Mouse (Mus musculus) cerebellum, postnatal 4 days (tissue): ENCODE measurements around the gene Peak1.

Source experiments
- DNase-seq, 2 experiments: peaks; one replicate each; pipeline ENCODE4 v3.0.0; 2022; ENCODE audit warnings: low spot score in 2 of 2, mixed read lengths in 1 of 2

Peak1 gene

GRCm38 (mm10) chr9:56255676-56256432 lies 162.0 kb downstream of the Peak1 start:
- DNase-seq, result no peak

DNA sequence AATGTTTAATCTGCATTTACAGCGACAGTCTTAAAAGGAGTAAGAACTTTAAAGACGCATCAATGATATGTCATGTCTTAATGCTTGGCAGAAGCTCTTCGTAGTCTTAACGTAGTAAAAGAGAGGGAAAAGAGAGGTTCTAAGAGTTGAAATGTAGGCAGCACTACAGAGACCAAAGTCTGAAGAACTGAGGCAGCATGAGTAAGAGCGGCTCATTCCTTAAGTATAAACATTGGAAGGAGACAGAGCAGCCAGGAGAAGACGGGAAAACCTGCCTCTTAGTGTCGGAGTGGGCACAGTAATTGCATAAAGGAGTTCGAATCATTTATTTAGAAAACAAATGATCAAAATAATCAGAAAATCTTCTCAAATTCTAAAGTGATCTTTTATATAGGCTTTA lies 173.5 kb downstream of the Peak1 start:
- no peak for DNase-seq

DNA sequence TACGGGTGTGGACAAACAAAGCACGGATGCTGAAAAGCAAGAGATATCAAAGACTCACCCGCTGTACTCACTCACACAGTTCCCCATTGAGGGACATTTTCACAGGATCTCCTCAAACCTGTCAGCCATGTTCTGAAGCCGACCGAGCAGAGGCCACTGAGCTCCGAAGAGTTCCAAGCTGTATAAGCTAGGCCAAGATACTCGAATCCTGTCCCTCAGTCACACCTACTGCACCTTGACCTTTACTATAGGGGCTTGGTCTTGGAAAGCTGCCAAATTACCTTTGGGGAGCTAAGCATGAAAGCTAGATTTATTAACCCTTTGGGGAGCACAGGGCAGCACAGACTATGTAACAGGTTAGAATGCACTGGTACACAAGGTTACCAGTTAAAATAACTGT lies 174.0 kb downstream of the Peak1 start:
- no peak for DNase-seq

GRCm38 (mm10) chr9:56242686-56243085 lies 175.2 kb downstream of the Peak1 start:
- no peak for DNase-seq

DNA sequence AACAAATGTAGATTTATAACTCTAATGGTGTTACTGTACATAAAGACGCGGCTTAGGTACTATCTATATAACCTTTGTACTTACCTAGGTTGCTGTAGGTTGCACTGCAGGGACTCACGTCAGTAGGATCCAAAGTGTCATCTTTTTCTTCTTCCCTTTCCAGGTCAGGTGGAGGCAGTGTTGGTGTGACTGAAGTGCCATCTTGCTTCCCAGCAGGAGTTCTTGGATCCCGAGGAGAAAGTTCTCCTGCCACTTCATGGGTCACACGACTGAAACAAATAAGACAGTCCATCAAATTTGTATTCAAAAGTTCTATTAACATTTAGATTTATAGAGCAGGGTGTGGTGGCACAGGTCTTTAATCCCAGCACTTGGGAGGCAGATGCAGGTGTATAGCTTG lies 176.8 kb downstream of the Peak1 start:
- DNase-seq, result no peak

DNA sequence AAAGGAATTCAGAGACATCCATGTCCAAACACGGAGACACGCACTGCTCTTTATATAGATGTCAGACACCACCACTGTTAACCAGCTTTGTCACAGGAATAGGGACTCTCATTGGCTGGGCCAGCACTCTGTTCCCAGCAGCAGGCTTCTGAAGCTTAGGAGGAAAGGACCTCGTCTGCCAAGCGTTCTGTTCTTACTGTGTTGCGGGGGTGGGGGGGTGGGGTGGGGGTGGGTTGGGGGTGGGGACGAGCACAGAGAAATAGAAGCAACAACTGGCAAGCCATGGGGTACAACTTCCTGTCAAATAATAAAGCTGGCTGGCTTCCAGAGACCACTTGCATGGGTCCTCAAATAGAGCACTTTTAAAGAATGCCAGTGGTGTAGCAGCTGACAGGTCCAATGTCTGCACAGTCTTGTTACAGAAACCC lies 182.0 kb downstream of the Peak1 start:
- no peak for DNase-seq

- no peak for DNase-seq
Measured at GRCm38 (mm10) chr9:56235281-56235680, 182.6 kb downstream of the Peak1 start.

DNA sequence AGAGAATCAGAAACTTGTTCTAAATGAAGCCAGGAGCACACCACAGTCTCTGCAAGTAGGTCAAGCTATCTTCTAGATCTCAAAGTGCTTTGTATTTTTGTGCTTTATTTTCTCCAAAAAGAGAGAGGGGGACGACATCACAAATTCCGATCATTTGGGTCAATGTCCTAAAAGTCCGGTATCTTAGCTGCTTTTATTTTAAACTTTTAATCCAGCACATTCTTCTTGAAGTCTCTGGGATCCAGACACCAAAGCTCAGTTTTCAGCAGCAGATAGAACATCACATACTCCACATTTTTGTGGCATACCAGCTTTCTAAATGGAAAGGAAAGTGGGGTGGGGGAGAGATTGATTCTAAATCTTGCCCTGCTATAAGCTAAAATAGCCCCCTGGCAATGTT lies 183.3 kb downstream of the Peak1 start:
- DNase-seq, result no peak

DNA sequence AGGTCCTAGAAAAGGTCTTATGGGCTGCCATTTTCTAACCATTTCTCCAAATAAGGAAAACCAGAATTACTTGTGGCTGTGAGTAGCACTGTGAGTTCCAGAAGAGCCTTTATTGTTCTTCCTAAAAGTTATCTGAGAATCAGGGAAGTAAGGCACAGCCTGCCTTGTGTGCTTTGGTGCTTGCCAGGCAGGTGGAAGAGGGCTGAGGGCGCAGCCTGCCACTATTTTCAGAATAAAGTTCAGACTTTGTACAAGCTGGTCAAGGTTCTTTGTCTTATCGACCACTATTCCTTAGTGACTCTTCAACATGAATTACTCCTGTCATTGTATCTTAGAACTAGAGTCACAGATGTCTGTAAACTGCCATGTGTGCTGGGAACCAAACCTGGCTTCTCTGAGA lies 184.6 kb downstream of the Peak1 start:
- no peak for DNase-seq

DNA sequence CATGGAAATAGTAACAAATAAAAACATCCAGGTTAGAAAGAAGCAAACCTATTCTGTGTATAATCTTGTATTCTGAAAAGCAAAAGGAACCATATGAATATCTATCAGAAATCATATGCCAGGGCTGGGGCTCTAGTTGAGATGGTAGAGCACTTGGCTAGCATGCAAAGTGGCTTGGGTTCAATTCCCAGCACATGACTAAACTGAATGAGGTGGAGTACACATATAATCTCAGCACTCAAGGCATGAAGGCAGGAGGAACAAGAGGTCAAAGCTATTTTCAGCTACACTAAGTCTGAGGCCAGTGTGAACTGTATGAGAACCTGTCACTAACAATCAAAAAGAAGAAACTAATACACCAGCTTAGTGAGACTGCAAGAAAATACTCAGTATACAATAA lies 187.0 kb downstream of the Peak1 start:
- DNase-seq, result no peak

DNA sequence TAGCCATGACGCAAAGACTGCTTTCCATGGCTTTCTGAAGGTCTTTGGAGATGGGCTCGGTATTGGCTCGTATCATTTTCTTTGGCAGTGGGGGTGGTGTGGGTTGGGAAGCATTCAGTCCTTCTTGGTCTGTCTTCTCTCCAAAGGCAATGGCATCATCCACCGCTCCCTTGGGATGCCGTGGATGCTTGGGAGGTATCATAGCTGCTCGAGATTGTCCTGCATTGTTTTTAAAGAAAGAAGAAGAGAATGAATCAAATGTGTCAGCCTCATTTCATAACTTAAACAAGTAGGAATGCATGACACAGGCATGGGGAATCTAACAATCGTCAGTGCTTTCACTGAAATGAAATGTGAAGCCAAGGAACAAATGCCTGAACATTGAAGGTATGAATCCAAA lies 190.2 kb downstream of the Peak1 start:
- no peak for DNase-seq

DNA sequence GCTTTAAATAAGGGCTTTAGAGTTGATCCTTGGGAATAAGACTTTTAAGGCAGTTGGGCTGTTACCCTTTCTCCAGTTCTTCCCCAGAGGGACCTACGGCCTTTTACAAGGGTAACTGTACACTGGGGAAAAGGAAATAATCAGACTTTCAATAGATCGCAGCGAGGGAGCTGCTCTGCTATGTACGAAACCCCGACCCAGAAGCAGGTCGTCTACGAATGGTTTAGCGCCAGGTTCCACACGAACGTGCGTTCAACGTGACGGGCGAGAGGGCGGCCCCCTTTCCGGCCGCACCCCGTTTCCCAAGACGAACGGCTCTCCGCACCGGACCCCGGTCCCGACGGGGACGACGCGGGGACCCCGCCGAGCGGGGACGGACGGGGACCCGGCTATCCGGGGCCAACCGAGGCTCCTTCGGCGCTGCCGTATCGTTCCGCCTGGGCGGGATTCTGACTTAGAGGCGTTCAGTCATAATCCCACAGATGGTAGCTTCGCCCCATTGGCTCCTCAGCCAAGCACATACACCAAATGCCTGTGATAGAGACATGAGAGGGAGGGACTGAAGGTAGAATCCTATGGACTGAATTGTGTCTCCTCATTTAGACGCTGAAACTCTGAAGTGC lies 194.3 kb downstream of the Peak1 start:
- peak; percentile 54 to 61 for DNase-seq

DNA sequence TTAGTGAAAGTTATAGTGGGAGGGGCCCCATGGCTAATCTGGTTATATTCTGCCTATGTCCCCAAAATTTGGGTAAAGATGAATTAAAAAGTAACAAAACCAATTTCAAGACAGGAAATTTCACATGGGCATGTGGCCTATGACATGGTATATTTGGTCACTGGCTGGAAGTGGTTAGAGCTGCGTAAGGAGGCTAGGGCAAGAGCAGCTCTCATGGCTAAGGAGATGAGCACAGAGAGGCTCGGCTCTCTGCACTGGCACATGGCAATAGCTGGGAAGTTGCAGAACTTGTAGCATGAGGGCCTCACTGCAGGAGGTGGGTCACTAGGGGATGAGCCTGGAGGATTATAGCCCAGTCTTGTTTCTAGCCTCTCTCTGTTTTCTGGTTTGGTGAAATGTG lies 199.0 kb downstream of the Peak1 start:
- no peak for DNase-seq

GRCm38 (mm10) chr9:56218043-56218442 lies 199.8 kb downstream of the Peak1 start:
- no peak for DNase-seq

GRCm38 (mm10) chr9:56217386-56217785 lies 200.5 kb downstream of the Peak1 start:
- no peak for DNase-seq

DNA sequence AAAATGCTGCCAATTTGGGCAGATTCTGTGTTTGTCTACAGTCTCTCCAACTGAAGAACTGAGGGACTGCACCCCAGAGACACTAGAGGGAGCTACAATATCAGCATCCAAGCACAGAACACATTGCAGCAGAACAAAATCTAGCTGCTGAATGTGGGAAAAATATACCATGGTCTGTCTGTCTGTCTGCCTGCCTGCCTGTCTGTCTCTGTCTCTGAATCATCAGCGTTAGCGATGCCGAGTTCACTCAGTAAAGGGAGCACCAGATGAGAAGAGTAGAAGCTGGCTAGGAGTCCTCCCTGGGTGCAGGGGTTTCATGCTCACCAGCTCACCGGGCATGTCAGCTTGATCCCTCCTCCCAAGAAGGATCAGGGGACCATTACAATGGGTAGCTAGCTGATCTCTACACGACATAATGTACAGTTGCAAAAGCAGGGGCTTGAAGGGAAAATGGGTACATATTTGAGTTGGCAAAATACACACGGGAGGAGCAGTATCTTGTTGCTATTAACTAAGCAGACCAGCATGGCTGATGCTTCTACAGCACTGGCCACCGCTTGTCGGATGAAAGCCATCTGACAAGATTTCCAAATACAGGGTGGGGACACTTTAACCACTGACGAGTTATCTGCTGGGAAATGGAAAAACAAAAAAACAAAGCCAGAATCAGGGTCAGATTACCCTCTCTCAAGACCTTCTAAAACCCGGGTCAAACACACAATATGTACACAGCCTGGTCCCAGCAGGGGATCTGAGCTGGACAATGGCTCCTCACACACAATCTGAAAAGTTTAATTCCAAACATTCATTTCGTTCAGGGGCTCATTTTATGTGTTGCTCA lies 204.2 kb downstream of the Peak1 start:
- peak in 1 of 2 experiments; percentile 43 for DNase-seq

DNA sequence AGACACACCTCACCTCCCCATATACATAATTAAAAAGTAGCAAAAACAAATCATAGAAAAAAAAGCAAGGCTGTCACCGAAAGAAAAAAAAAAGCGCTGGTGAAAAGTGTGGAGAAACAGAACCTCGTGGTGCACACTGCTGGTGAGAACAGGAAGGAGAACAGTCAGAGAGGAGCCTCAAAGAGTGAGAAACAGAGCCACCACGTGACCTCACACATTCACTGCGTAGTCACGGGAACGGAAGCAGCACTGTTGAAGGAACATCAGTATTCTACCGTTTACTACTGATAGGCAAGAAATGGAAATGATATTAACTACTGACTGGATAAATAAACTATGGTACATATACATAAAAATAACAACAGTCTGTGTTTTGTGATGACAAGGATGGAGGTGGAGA lies 209.1 kb downstream of the Peak1 start:
- DNase-seq, result no peak

DNA sequence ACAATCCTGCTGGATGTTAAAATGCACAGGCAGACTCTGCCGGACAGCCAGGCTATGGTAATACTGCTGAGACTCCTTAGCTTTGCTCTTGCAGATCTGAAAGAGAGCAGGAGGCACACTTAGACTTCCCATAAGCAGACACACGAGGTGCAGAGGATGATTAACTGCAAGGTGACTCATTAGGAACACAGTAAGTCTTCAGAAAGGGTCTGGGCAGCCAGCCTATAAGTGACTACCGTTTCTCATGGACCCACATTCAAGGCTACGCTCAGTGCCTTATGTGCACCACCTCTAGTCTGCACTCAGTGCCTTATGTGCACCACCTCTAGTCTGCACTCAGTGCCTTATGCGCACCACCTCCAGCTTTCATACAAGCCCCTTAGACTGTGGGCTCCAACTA lies 210.4 kb downstream of the Peak1 start:
- no peak for DNase-seq

- no peak for DNase-seq
Measured at GRCm38 (mm10) chr9:56207083-56207482, 210.8 kb downstream of the Peak1 start.

DNA sequence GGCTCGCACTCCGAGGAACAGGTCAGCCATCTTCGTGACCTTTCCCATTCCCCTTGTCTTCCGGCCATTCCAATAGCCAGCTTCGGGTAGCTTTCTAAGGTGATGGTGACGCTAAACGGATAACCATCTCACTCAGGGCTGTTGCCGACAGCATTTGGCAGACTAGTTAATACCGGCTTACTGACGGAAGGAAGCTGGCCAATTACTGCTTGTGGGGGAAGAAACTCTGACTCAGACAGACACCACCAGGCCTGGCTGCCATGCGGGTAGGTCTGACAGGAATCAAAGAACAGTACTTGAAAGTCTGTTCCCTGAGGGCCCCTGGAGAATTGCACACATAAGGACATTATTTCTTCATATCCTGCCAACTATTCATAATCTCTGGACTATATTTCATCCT lies 212.5 kb downstream of the Peak1 start:
- no peak for DNase-seq

DNA sequence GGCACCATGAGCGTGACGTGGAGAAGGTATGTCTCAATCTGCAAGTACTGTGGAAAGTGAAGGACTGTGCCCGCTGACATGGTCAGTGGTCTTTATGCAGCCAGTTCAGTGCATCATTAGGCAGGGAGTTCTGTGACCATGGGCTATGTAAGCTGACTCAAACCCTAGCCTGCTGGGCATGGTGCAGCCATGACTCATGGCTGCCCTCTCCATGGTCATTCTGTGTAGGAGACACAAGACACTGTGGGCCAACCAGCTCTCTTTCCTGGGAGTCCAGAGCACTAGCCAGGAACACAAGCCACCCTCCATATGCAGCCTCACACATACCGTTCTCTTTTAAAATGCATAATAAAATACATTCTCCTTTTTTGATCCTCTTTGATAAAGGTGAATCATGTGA lies 213.6 kb downstream of the Peak1 start:
- DNase-seq, result no peak

GRCm38 (mm10) chr9:56200645-56201314 lies 217.1 kb downstream of the Peak1 start:
- DNase-seq, result peak; percentile 84 to 93
